Mouse (Mus musculus) CH12.LX (cell line): ENCODE measurements around the gene Tmx1.

Experiments
- CHD2 ChIP-seq: IDR thresholded peaks from 2 replicates; pipeline ENCODE4 v1.6.1; 2011; ENCODE audit warnings: low read length, improper control_type of control experiment
- CTCF ChIP-seq, 2 experiments: IDR thresholded peaks in 1 of 2; conservative IDR thresholded peaks in 1 of 2; 2 replicates each; pipeline ENCODE4 v1.5.1; 2011 to 2012; ENCODE audit warnings: low read depth in 2 of 2, low read length in 2 of 2, improper control_type of control experiment in 1 of 2, inconsistent platforms in 1 of 2, mild to moderate bottlenecking in 1 of 2, moderate library complexity in 1 of 2
- EP300 ChIP-seq: IDR thresholded peaks from 2 replicates; pipeline ENCODE4 v1.6.1; 2011; ENCODE audit warnings: low read length, improper control_type of control experiment
- MAZ ChIP-seq: IDR thresholded peaks from 2 replicates; pipeline ENCODE4 v1.6.1; 2012; ENCODE audit warnings: low read depth, mild to moderate bottlenecking, inconsistent platforms, low read length, improper control_type of control experiment, moderate library complexity
- RAD21 ChIP-seq: IDR thresholded peaks from 2 replicates; pipeline ENCODE4 v1.6.1; 2011; ENCODE audit warnings: low read depth, mild to moderate bottlenecking, low read length, improper control_type of control experiment, moderate library complexity
- TCF12 ChIP-seq: IDR thresholded peaks from 2 replicates; pipeline ENCODE4 v1.6.1; 2014; ENCODE audit warnings: low read depth, mild to moderate bottlenecking, inconsistent platforms, low read length, improper control_type of control experiment
- USF1 ChIP-seq: IDR thresholded peaks from 2 replicates; pipeline ENCODE4 v1.6.1; 2014; ENCODE audit warnings: low read depth, mild to moderate bottlenecking, inconsistent platforms, low read length, improper control_type of control experiment
- ZNF384 ChIP-seq: IDR thresholded peaks from 2 replicates; pipeline ENCODE4 v1.6.1; 2012; ENCODE audit warnings: low read depth, low read length, improper control_type of control experiment, inconsistent platforms

DNA sequence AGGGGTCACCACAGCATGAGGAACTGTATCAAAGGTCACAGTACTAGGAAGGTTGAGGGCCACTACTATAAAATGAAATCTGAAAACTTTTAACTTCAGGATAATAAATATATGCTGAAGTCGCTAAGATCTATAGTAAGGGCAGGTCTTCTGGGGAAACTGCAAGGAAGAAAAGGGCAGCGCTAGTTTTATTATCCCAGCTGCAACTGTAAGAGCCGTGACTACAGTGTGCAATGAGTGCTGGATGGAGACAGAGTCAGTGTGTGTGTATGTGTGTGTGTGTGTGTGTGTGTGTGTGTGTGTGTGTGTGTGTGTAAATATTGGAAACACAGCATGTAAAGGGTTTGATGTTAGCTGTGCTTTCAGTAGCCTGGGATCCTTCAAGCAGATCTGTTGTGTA, 25.0 kb upstream of the Tmx1 start:
- TF ChIP-seq CTCF (conservative IDR thresholded peaks at IDR 0.05 in 1 of 2, IDR thresholded peaks at IDR 0.05 in 1 of 2; ENCODE audit: low read depth in 2 of 2, low read length in 2 of 2) (no peak), MAZ (no peak), TCF12 (no peak), RAD21 (no peak), EP300 (no peak), CHD2 (no peak), ZNF384 (no peak), USF1 (no peak)
